Mouse (Mus musculus): ENCODE measurements around the gene Fars2. TPM values are rescaled to one million over a fixed set of nuclear protein-coding genes. Genes with fewer than 3 reads are reported as not detected.

The Fars2 gene
- total RNA-seq, 2 experiments from 2014 or later = 37.2 to 37.9 TPM

- DNase-seq = no peak
These were observed 101.1 kb downstream of the Fars2 start for GRCm38 (mm10) chr13:36218347-36218746.

DNA sequence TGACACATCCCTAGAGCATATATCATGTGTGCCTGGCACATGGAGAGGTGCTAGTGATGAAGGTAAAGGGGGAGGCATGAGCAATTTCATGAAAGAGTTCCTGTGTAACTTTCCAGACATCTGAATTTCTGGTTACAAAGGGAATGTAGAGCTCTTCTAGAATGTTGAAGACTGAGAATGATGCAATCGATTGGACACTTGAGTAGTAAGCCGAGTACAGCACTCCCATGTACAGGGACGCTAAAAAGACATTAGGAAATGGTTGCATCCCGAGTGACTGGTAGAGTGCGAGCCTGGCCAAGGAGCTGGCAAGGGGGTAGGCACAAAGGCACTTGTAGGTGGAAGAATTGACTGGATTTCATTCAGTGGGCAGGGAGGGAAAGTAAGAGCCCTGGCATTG lies 102.3 kb downstream of the Fars2 start:
- DNase-seq = no peak

DNA sequence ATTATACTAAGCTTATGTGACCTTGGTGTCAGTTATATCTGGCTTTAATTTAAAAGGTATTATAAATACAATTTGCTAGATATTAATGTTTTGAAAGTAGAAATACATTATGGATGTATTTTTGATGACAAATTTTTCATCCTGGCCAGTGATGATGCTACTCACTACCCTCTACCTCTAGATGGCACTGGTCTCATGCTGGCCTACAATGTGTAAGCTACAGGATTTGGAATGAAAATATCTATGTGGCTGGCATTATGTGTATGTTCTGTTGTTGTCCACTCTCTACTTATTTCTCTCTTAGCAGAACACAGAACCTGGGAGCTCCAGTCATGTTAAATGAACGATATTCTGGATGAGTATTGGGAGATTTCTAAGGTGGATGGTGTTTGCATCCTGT lies 104.7 kb downstream of the Fars2 start:
- DNase-seq = no peak

GRCm38 (mm10) chr13:36222721-36223120 lies 105.5 kb downstream of the Fars2 start:
- DNase-seq = no peak

DNA sequence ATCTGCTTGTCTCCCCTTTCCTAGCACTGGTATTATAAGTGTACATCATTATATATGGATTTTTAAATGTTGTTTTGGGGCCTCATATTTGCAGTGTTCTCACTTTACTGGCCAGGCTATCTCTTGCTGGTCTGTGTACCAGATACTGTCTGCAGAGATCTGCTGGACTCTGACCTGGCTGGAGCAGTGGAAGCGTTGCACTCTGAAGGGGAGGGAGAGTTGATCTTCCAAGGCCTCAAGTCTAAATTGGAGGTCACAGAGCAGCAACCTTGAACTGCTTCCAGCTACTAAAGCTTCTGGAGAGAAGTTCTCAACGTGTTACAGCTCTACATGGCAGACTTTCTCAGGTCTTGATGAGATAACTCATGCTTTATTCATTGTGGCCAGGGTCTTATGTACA lies 107.2 kb downstream of the Fars2 start:
- no peak for DNase-seq

DNA sequence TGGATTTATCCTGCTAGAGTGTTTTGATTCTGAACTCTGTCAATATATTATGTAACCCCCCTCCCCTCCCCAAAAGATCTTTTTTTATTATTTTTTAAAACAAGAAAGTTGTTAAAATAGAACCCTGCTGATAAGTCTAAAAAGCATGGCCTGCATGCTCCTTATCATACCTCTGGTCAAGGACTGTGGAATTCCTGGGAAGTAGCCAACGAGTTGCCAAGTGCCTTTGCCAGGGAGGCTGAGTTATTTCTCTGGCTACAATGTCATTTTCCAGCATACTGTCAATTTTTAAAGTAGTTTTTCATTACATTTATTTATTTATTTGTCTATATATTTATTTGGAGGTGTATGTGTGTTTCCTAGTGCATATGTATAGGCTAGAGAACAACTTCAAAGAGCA lies 125.0 kb downstream of the Fars2 start:
- DNase-seq = no peak

DNA sequence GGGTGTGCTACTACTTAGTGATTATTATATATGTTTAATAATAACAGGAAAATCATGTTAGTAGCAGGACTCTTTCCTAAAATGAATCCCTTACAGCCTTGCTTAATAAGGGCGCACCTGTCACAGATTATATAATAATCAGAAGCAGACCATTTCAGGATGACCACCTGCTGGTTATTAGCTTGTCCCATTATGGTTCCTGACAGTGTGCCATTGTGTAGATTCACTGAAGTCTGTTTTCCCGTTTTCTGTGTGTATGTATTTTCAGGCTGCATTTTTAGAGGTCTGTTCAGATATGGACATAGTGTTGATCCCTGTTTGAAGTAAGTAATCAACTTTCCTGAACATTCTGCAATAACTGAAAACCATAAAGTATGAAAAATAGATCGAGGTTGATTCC lies 136.7 kb downstream of the Fars2 start:
- no peak for DNase-seq

GRCm38 (mm10) chr13:36257213-36257612 lies 140.0 kb downstream of the Fars2 start:
- no peak for DNase-seq

DNA sequence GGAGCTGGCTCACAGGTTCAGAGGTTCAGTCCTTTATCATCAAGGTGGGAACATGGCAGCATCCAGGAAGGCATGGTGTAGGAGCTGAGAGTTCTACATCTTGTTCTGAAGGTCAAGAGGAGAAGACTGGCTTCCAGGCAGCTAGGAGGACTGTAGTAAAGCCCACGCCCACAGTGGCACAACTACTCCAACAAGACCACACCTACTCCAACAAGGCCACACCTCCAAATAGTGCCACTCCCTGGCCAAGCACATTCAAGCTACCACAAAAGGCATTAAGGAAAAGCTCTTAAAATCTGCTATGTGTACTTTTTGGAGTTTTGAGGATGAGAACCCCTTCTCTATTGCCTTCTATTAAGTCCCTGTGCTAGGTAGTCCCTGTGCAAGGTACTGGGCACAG lies 142.5 kb downstream of the Fars2 start:
- DNase-seq = no peak

- DNase-seq = no peak
These were observed 144.1 kb downstream of the Fars2 start for GRCm38 (mm10) chr13:36261299-36261698.

GRCm38 (mm10) chr13:36263240-36264095 lies 146.3 kb downstream of the Fars2 start:
- no peak for DNase-seq

DNA sequence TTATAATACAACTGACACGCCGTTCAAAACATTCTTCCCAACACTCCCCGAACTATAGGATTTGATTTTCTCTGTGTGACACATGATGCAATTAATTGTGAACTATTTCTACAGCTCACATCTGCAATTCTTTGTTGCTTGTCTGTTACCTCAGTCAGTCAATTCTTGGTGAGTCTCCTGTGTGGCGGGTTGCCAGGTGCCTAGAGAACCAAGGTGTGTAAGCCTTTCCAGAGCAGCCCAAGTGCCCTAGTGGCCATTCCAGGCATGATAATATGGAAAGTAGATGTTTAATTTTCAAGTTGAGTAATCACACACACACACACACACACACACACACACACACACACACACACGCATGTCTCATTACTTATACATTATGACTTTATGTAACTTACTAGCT lies 147.2 kb downstream of the Fars2 start:
- DNase-seq = no peak

- DNase-seq = no peak
These were observed 148.1 kb downstream of the Fars2 start for GRCm38 (mm10) chr13:36265342-36265744.

DNA sequence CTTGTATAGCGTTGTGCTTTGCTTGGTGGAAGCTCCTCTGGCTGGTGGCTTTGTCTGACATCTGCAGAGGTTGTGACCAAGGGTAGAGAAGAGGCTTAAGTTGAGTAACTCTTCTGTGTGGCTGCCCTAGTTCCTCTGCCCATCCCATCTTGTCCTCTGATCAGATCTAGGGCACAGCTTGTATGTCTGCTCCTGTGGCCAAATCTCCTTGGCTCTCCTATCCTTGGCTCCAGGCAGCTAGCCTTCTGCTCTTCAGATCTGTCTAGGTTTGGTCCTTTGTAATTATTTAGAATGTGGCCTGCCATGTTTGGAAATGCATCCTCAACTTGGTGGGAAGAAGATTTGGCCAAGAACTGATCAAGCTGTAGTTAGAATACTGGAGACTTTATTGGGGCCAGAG lies 150.2 kb downstream of the Fars2 start:
- DNase-seq = no peak

DNA sequence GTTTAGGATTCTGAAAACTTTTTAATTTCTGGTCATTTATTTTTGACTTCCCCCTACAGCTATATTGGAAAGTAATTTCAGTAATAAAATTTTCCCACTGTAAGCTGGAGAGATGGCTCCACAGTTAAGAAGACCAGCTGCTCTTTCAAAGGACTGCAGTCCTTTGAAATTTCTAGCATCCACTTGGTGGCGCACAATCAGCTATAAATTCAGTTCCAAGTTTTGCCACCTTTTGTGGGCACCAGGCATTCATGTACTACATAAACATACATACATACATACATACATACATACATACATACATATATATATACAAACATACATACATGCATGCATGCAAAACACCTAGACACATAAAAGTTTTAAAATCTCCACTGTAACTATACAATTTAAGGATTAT lies 153.7 kb downstream of the Fars2 start:
- DNase-seq = no peak

DNA sequence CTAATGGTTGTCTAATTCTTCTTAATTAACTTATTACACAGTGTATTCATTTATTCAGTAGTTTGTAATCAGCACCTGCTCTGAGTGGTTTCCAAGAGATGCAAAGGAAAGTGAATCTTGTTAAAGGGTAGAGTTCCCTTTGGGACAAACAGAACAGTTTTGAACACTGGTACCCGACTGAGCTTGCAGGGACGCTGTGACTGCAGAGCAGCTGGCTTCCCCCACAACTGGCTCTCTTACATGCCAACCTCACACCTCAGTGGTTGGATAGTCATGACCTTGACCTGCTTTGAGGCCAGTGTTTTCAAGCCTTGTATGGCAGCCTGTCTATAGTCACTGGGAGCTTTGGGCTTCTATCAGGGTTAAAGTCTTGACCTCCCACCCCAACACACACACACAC lies 156.3 kb downstream of the Fars2 start:
- no peak for DNase-seq

- DNase-seq = no peak
These were observed 159.0 kb downstream of the Fars2 start for GRCm38 (mm10) chr13:36276194-36276593.

DNA sequence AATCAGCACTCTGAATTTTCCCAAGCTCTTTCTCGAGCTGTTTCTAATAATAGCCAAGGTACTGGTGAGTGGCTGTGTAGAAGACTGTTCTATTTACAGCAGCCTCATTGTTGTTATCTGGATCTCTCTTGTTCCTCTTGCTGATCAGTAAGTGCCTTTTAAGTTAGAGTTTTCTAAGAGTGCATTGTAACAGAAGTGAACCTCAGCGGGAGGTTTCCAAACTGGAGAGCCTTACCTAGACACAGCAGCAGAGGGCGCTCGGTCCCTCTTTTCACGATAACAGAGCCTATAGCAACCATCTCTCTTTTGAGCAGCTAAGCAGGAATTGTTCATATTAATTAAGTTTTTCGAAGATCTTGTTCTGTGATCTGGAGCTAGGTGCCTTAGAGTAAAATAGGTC lies 164.8 kb downstream of the Fars2 start:
- no peak for DNase-seq

DNA sequence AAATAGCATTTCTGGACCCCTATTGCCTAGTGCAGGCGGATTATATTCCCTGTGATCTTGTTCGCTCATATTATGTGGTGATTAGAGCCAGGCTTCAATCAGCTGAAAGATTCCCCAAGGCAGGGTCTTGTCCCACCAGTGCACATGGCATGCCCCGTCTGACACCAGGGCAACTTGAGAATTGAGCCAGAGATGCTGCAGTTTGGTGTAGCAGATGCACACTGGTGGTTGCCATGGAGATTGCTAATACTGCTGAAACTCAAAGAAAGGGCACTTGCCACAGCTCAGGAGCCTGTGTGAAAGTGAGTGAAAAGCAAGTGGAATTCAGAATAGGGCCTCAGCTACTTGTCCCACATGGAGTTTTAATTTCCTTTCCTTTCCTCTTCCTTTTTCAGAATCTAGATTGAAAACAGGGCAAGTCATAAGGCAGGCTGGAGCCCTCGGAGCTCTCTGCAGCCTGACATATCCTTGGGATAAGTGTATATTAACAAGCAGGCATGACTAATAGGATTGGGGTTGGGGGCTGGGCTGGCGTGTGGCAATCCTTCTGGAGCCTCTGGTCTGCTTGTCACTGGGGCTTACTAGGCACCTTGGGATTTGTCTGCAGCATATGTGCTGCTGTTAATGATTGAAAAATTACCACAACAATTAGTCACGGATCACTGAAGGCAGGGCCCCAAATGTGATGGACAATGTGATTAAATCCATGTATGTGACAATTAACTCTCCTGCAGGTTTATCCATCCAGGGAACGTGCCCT lies 165.8 kb downstream of the Fars2 start:
- DNase-seq = no peak

GRCm38 (mm10) chr13:36283545-36284067 lies 166.4 kb downstream of the Fars2 start:
- DNase-seq = no peak

DNA sequence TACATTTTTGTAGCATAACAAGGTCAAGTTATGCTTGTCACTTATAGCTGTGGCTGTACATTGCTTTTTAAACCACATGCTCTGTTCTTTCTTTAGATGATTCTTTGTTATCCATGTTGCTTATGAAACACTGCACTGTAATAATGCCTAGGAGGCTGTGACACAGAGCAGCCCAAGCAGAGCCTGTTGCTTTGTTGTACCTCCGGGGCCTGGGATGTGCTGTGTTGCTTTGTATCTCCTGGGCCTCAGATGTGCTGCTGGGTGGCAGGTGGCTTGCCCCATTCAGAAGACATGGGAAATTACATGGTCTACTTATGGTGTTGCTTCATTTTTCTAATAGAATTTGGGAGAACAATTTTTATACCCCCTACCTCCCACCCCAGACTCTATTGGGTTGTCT lies 166.9 kb downstream of the Fars2 start:
- no peak for DNase-seq

- no peak for DNase-seq
These were observed 168.0 kb downstream of the Fars2 start for GRCm38 (mm10) chr13:36285235-36285634.

- no peak for DNase-seq
These were observed 176.3 kb downstream of the Fars2 start for GRCm38 (mm10) chr13:36293511-36293910.
